Mouse (Mus musculus) Patski (cell line): ENCODE measurements at regions not wholly inside any gene's neighbourhood (a gene's known extent, or its start where the extent isn't known, plus 50 kb on each side); places are given as distances from the start of the nearest gene placed in this dataset.

ENCODE experiments used
- ATAC-seq: fragments of 100-300 bp; one replicate; pipeline ENCODE4 v1.8.0; 2021
- CTCF ChIA-PET: fragments of 350-600 bp; sonication (Branson Sonifier 250); formaldehyde crosslinking; loops from one replicate; lab custom pipeline; 2022; ENCODE audit warnings: inconsistent platforms; lab: Charles Lee
- POLR2A ChIA-PET: fragments of 350-600 bp; sonication (Branson Sonifier 250); formaldehyde crosslinking; loops from one replicate; lab custom pipeline; 2022; ENCODE audit warnings: antibody characterized with exemption, inconsistent platforms; lab: Charles Lee
- DNase-seq: peaks from one replicate; pipeline ENCODE4 v3.0.0-alpha.2; 2011; ENCODE audit warnings: low read depth, low spot score
- H3K27me3 ChIP-seq: fragments of 371-371 bp; one replicate; pipeline ENCODE4 v1.5.1; 2021
- CTCF ChIP-seq: fragments of 100-300 bp; IDR thresholded peaks from one replicate; pipeline ENCODE4 v1.5.1; 2021
- in situ Hi-C: fragments of 300-500 bp; cut with MboI; formaldehyde crosslinking; loops from 3 replicates; pipeline ENCODE4 v1.11.1; 2018; ENCODE audit warnings: low pct_unique_long_range_greater_than_20kb, mixed read lengths

GRCm38 (mm10) chr2:180854349-180855004 lies 66.3 kb downstream of the Ythdf1 start:
- no peak for TF ChIP-seq CTCF
- ATAC-seq (no peak), DNase-seq (no peak)
- in situ Hi-C loops = no loop called here
- ChIA-PET CTCF (no interaction called here), POLR2A (interaction anchor here (0.7 kb wide), 1 partner anchor 16 kb away, joined by 3 read pairs; no protein-coding TSS in a partner anchor)
- H3K27me3 ChIP-seq = peaks cover 40% of the 10 kb centered on the region

- POLR2A ChIA-PET = no interaction called here
- H3K27me3 ChIP-seq = peaks cover 22% of the 10 kb centered on the region
- DNase-seq (no peak), ATAC-seq (no peak)
- TF ChIP-seq CTCF = no peak
- CTCF ChIA-PET = no interaction called here
- in situ Hi-C loops = no loop called here
Observed at GRCm38 (mm10) chr2:180847497-180847896, 70.8 kb upstream of the Bhlhe23 start.

GRCm38 (mm10) chr2:180845011-180845410 lies 68.3 kb upstream of the Bhlhe23 start:
- H3K27me3 ChIP-seq = peaks cover 30% of the 10 kb centered on the region
- no peak for DNase-seq
- no peak for TF ChIP-seq CTCF
- in situ Hi-C loops = no loop called here
- ChIA-PET CTCF (interaction anchor here (1.3 kb wide), 1 partner anchor 25 kb away, joined by 3 read pairs; no protein-coding TSS in a partner anchor), POLR2A (no interaction called here)
- ATAC-seq = no peak

GRCm38 (mm10) chr2:180843669-180844068 lies 67.0 kb upstream of the Bhlhe23 start:
- in situ Hi-C loops = no loop called here
- CTCF ChIA-PET = interaction anchor here (0.7 kb wide), 1 partner anchor 23 kb away, joined by 3 read pairs; no protein-coding TSS in a partner anchor
- DNase-seq (no peak), ATAC-seq (no peak)
- no peak for TF ChIP-seq CTCF
- POLR2A ChIA-PET = no interaction called here
- peaks cover 37% of the 10 kb centered on the region for H3K27me3 ChIP-seq

- ChIA-PET CTCF (interaction anchor here (0.8 kb wide), 1 partner anchor 25 kb away, joined by 3 read pairs; no protein-coding TSS in a partner anchor), POLR2A (interaction anchor here (0.5 to 0.6 kb wide), 3 partner anchors 16 to 164 kb away, joined by 3 read pairs; no protein-coding TSS in a partner anchor)
- no peak for TF ChIP-seq CTCF
- in situ Hi-C loops = no loop called here
- DNase-seq (no peak), ATAC-seq (no peak)
- H3K27me3 ChIP-seq = peaks cover 35% of the 10 kb centered on the region
Observed at GRCm38 (mm10) chr2:180839126-180839525, 62.4 kb upstream of the Bhlhe23 start.

- POLR2A ChIA-PET = no interaction called here
- CTCF ChIA-PET = no interaction called here
- no peak for TF ChIP-seq CTCF
- peaks cover 41% of the 10 kb centered on the region for H3K27me3 ChIP-seq
- DNase-seq (no peak), ATAC-seq (no peak)
- in situ Hi-C loops = no loop called here
Observed at GRCm38 (mm10) chr2:180837996-180838395, 61.3 kb upstream of the Bhlhe23 start.

GRCm38 (mm10) chr2:180837318-180837920 lies 60.7 kb upstream of the Bhlhe23 start:
- ChIA-PET POLR2A (interaction anchor here (0.7 kb wide), 1 partner anchor 50 kb away, joined by 3 read pairs; no protein-coding TSS in a partner anchor), CTCF (interaction anchor here (1.4 kb wide), 1 partner anchor 17 kb away, joined by 4 read pairs; no protein-coding TSS in a partner anchor)
- H3K27me3 ChIP-seq = peaks cover 39% of the 10 kb centered on the region
- in situ Hi-C loops = no loop called here
- ATAC-seq (no peak), DNase-seq (no peak)
- TF ChIP-seq CTCF = no peak

- peaks cover 38% of the 10 kb centered on the region for H3K27me3 ChIP-seq
- ATAC-seq = no peak
- POLR2A ChIA-PET = no interaction called here
Observed at GRCm38 (mm10) chr2:180835936-180836602, 59.4 kb upstream of the Bhlhe23 start.

GRCm38 (mm10) chr2:180832711-180833110 lies 56.0 kb upstream of the Bhlhe23 start:
- POLR2A ChIA-PET = no interaction called here
- ATAC-seq (no peak), DNase-seq (no peak)
- in situ Hi-C loops = no loop called here
- H3K27me3 ChIP-seq = peaks cover 29% of the 10 kb centered on the region
- no peak for TF ChIP-seq CTCF
- CTCF ChIA-PET = no interaction called here

More at GRCm38 (mm10) chr2:180835936-180836602, 59.4 kb upstream of the Bhlhe23 start:
- in situ Hi-C loops = no loop called here
- no peak for TF ChIP-seq CTCF
- no peak for DNase-seq
- CTCF ChIA-PET = interaction anchor here (1.4 kb wide), 1 partner anchor 15 kb away, joined by 4 read pairs; no protein-coding TSS in a partner anchor

GRCm38 (mm10) chr2:180830607-180831006 lies 53.9 kb upstream of the Bhlhe23 start:
- DNase-seq = no peak
- no peak for TF ChIP-seq CTCF
- H3K27me3 ChIP-seq = peaks cover 24% of the 10 kb centered on the region
- in situ Hi-C loops = no loop called here
- ChIA-PET CTCF (no interaction called here), POLR2A (no interaction called here)
- ATAC-seq = no peak
